Mouse (Mus musculus) cerebellum, postnatal 14 days (tissue): Measurements from ENCODE around the gene Tcirg1.

Experiments
- DNase-seq, 2 experiments: peaks; one replicate each; pipeline ENCODE4 v3.0.0; 2021; ENCODE audit warnings: mixed read lengths in 2 of 2

Gene Tcirg1

DNA sequence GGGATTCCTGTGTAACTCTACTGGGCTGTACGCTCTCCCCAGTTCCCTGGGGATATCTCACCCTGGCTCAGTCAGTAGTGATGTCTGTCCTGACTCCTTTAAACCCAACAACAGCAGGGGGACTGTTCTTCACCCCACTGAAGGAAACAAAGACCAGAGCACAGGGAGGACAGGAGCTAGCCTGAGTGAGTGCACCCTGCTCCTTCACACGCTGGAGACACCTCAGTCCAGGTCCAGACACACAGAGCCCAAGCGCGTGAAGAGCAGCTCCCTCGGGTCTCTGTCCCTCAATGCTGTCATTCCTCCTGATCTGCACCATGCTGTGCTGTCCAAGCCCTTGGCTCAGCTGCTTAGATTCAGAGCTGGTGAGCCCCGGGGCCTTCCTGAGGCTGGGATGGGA, 19.8 kb upstream of the Tcirg1 start:
- no peak for DNase-seq

DNA sequence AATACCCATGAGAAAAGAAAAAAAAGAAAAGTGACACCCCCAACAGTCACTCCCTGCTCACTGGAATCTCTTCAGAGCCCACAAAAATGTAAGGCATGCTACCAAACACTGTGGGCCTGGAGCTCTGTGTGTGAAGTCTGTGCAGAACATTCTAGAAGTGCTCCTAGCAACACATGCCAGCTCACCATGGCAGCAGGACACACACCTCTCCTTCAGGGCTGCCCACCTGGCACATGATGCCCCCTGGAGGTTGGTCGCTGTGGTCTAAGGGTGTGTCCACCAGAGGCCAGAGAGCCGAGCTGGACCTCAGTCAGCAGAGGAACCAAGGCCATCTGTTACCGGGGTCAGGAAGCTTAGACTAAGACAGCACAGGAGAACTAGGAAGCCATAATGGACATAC, 19.3 kb upstream of the Tcirg1 start:
- DNase-seq = peak; percentile 41 to 45

DNA sequence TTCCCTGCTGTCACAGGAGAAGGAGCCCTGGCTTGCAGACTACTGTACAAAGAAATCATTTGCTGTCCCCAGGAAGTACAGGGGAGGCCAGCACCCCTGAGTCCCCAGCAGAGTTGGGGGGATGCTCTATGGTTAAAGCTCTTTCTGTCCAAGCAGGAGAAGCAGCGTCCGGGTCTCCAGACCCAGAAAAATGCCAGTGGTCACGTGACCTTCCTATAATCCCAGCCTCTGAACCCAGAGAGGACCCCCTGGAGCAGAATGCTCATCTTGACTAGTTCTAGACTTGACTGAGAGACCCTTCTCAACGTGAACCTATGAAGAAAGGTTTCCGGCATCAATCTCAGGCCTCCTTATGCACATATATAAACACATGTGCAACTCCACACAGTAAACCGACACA, 18.9 kb upstream of the Tcirg1 start:
- DNase-seq = no peak

DNA sequence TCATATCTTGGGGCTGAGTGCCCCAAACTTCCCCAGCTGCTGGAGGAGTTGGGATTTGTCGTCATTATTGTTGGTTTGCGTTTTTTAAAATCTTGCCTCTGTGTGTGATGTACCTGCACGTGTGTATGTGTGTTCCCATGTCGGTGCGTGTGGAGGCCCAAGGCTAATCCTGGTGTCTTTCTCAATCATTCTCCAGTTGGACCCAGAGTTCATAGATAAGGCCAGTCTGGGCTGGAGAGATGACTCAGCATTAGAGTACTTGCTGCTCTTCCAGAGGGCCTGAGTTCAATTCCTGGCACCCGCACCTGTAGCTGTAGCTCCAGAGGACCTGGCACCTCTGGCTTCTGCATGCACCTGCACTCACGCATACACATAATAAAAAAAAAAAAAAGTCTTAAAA, 17.9 kb upstream of the Tcirg1 start:
- DNase-seq = no peak

DNA sequence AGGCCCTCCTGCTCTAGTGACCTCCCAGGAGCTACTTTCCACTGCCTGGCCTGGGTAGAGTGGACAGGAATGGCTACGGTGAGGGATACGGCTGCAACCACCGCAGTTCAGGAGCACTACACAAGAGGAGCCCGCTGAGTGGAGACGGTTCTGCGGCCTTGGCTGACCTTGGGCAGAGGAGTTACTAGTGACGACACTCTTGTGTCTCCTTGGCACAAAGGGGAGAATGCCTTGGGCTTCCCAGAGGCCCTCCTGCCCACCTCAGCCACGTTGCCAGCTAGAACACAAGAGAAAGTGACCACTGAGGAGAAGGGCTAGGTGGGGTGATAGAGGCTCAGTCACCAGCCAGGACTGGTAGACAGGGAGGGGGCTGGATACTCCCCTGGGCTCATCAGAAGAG, 17.3 kb upstream of the Tcirg1 start:
- DNase-seq = no peak

DNA sequence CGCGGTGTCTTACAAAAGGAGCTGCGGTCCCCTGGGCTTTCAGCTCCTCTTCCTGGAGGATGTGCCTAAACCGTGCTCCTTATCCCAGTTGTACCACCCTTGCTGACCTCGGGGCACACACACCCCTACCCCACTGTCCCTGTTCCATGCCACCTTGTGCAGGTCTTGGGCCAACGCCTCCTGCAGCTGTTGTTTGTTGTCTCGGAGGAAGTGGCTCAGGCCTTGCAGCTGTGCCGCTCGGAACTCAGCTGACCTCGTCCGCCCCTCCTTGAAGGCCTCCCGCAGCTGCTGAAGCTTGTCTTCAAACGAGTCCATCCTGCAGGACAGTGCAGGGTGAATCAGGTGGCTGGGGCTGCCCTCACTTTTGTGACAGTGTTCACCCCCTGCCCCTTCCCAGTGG, 16.7 kb upstream of the Tcirg1 start:
- no peak for DNase-seq

DNA sequence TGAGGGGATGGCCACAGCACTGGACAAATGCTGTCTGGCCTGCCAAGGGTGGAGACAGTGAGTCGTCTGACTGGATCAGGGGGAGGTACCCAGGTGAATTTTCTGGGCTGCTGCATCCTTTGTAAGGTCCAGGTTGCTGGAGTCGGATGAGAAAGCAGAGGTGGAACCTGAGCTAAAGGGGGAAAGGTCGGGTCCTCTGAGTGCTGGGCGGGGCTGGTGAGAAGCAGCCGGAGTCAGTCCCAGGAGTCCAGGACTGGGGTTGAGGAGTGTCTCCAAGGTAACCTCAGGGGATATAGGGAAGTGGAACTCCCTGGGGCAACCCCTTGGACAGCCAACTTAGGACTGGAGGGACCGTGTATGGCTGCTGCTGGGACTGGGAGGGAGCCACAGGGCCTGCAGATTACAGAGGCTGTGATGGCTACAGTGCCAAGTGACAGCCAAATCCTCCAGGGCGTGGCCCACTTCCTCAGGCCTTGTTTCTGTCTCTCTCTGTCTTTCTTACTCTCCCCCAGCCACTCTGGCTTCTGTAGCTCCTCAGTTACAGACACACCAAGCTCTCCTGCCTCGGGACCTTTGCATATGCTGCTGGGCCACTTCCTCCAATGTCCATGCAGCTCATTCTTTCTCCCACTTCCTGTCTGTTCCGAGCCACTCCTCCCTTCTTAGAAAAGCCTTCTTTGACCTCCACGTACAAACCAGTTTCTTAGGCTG, 15.9 kb upstream of the Tcirg1 start:
- DNase-seq = no peak

DNA sequence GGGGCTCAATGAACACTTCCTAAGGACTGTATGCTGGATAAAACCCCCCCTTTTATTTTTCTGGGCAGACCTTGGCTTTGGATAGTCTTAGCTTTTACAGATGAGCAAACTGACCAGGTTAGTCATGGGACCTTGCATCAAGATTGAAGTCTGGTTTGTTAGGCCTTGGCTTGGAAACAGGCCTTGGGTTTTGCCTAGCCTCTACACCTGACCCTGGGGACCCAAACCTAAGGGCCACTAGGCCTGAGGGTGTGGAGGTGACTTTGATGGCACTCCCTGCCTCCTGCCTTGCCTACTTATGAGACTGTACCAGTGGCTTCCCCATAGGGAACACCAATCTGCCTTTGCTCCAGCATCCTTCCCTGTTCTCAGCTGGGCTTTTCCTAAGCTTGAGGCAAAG, 13.0 kb upstream of the Tcirg1 start:
- DNase-seq = no peak

DNA sequence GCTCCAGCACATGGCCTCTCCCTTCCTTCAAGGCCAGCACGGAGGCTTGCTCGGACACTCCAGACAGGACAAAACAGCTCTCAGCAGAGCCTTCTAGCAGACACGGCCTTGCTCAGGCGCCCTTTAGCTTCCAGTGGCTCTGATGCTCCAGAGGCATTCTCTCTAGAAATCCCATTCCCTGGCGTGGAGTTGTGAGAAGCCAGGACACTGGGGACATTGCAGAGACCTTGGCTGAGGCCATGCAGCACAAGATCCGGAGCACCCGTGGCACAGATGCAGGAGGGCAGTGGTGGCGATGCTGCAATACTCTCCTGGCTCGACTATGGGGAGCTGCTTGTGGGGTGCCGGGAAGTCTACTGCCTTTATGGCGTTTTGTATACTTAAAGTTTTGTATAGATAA, 9.8 kb upstream of the Tcirg1 start:
- no peak for DNase-seq

DNA sequence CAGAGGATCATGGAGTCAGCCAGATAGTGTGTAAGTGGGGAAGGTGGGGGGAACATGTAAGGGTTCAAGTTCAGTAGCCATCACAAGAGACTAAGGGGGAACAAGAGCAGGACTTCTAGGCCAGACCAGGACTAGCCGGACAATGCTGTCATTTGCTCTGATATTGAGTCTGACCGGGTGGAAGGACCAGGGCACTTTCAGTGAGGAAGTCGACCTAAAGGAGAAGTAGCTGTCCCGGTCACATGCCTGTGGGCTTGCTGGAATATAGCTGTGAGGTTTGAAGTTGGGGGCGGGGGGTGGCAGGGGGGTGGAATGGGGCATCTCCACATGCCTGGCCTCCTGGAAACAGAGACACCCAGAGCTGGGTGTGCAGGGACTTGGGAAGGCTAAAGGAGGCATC, 7.6 kb upstream of the Tcirg1 start:
- no peak for DNase-seq

DNA sequence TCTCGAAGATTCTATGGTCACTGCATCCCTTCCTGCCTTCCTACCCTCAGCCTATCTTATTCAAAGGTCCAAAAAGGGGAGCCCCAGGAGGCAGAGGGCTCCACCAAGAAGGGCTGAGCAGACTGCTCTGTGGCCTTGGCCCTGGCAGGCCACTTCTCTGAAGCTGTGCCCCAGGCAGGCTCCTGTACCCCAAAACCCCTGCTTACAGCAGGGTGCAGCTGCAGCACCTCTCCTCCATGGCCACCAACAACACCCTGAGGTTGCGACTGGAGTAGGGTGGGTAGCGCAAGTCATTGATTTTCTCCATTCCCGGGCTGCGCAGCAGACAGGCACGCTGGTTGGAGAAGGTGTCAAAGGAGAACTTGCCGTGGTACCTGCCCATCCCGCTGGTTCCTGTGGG, 6.8 kb upstream of the Tcirg1 start:
- DNase-seq = no peak

DNA sequence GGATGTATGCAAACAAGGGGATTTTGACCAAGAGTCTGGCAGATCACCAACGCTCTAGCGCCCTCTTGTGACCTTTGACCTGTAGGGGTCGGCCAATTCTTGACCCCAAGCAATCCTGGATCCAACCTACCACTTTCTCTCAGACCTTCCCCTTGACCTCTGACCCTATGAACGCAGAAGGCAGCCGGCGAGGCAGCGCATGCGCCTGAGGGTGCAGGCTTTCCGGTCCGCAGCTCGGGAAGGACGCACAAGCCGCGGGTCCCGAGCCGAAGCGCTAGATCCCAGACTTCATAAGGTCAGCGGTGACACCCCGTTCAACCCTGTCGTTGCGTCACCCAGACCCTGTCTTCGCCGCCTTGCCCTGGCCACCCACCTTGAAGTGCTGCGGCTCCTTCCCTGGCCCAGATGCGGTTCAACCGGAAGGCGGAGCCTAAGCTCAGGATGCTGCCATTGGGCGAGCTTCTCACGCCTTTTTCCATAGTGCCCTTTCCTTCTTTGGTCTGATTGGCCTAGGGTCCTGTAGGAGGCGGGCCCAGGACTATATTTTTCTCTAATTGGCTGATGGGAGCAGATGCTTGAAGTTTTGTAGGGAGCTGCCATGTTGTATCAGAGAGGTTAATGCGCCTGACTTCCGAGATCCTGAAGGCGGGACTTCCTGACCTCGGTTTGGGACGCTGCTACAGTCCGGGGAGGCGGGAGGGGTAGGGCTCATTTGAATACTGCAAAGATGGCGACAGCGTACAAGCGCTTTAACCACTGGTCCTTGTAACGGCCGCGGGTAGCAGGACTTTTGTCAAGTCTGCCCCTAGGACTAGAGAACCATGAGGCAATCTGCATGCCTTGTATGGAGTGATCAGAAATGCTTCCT, 5.6 kb upstream of the Tcirg1 start, which contains the start of gene Ndufs8:
TSS of gene Ndufs8 (minus strand) at position 438 of the 868 bp plus-strand sequence.
- DNase-seq = peak; percentile 87 to 92

DNA sequence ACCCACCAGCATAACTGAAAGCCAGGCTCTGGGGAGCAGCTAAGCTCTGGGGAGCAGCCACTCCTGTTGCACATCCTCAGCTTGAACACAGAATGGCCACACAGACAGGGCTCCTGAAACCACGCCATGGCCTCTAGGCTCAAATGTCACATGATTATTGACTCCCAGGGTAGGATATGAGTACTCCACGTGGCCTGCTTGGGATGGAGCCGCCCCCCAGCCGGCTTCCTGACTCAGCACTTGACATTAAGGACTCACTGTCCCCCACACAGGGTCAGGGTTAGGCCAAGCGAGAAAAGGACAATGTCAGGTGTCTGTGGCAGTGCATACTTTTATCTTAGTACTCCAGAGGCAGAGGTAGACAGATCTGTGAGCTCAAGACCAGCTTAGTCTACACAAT, 3.3 kb upstream of the Tcirg1 start:
- DNase-seq = no peak

DNA sequence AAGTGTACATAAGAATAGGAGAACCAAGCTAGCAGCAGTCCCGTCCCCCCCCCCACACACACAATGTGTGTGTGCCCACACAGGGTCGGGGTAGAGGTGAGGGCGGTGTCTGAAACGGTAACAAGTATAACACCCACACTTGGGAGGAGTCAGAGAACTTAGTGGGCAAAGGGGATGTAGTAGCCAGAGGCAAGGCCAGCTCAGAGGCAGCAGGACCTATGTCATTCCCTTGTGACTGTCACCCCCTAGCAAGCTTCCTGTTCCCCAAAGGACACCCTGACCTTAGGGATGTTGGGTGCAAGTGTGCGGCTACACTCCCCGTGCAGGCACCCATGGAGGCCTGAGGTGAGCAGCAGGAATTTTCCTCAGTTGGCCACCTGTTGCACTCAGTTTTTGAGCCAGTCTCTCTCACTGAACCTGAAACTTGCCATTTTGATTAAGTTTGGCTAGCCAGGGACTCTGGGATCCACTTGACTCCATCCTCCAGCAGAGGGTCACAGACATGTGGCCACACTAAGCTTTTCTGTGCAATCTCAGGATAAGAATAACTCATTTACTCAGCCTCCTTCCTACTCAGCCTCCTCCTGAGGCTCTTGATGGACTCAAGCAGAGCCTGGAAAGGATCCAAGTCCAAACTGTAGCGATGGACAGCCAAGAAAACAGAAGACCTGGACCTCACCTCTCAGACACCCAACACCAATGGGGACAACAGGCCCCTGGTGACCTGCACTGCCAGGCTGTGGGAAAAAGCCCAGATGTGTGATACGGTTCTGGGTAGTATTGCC, 1.1 kb upstream of the Tcirg1 start:
- DNase-seq = no peak

DNA sequence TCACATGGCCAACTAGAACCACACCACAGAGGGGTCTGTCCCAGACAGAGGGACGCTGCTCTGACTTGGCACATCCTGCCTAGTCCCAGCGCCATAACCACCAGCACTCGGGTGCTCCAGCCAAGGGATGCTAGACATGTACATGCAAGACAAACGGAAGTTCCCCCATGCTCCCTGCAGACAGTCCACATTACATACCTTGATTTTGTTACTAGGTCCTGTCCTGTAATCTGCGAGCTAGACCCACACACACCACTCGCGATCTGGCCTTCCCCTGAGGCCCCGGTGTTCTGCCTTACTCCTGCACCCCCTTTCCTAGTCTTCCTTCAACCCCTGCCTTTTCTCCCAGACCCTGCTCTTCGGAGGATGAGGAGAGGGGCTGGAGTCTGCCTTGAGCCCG, 607 bp downstream of the Tcirg1 start:
- no peak for DNase-seq

DNA sequence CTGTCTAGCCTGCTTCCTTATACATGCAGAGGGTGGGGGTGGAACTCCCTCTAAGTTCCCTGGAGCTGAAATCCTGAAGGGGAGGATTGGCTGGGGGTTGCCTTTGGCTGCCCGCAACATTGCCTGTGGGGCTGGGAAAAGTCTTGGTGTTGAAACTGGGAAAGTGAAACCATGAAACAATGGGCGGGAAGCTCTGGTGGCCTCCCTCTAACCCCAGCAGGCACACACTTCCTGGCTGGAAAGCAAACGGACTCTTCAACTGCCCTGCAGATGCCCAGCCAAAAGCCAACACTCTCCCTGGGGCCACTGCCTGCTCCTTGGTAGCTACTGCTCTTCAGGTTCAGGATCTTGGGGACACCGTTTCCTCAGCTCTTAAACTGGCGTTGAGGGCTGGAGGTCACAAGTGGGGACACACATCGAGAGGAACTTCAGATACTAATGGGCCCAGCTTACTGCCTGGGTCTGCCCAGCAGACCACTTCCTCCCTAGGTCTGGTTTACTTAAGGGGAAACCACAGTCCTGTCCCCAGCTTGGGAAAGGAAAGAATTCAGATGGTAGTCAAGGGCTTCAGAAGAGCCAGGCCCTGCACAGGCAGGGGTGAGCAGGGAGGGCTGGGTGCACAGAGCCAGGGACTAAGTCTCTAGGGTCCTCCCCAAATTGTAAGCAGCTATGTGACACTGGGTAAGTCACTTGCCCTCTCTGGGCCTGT, 1.5 kb downstream of the Tcirg1 start:
- DNase-seq = no peak

DNA sequence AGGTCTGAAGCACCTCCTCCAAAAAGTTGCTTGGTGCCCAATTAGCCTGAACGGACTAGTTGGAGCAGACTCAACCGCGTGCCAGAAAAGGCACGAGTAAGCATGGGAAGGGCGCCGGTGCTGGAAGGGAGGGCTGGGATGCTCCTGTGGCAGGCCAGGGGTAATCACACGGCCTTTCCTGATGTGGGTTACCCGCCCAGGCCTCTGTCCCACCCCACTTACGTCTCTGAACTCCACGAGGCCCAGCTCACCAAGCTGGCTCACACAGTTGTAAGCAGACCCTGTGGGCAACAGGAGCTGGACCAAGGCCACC, 2.6 kb downstream of the Tcirg1 start:
- no peak for DNase-seq

DNA sequence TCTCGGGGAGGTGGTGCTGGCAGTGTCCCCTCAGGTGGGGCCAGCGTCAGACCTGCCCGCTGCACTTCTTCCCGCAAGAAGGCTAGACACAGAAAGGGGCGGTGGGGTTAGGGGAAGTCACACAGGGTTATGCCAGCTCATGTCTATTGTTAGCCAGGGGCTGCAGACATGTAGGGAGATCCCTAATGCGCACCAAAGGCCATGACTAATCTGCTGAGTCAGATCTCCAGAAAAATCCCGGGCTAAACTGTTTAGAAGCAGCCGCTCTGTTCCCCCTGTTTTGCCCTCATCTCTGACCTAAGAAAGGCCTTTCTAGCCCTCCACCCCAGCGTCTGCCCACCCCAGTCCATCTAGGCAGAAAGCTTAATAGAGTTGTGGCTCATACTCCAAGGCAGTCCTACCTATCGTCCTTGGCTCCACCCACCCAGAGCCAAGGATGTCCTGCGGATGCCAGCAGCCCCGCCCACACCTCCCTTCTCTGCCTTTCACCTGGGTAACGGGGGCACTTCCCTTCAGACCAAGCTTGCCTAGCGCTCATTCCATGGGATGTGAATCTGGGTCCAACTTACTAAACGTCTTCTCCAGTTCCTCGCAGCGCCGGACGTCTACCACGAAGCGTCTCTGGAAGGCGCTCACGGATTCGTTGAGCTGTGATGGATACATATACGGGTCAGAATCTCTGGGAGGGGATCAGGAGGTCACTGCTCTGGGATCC, 3.1 kb downstream of the Tcirg1 start:
- DNase-seq = no peak

DNA sequence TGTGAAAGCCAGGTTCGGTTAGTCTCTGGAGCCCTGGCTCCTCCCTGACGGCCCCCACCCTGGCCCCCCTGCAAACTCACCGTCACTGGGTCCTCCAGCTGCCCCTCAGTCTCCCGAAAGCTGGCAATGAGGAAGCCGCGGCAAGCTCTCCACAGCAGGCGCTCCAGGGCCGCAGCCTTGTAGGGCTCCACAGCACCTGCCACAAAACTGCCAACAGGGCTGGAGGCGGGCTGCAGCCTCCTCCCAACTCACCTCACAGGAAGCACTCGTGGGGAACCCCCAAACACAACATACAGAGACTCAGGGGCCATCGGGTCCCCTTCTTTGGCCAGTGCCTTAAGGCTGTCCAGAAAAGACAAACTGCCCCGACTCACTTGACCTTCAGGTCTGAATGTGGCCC, 4.0 kb downstream of the Tcirg1 start:
- DNase-seq = no peak

DNA sequence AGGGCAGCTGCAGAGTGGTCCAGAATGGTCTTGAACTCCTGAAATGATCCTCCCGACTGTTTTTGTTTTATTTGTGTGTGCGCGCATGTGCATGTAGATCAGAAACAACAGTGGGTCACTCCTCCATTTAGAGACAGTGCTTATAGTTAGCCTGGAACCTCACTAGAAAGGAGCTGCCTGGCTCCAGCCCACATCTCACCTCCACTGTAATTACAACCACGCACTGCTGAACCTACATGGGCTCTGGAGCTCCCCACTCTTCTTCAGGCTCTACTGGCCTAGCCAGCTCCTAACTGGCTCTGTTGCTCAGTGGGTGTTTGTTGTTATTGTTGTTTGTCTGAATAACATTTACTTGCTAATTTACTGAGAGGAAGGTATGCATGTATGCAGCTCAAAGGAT, 7.3 kb downstream of the Tcirg1 start:
- DNase-seq = no peak

DNA sequence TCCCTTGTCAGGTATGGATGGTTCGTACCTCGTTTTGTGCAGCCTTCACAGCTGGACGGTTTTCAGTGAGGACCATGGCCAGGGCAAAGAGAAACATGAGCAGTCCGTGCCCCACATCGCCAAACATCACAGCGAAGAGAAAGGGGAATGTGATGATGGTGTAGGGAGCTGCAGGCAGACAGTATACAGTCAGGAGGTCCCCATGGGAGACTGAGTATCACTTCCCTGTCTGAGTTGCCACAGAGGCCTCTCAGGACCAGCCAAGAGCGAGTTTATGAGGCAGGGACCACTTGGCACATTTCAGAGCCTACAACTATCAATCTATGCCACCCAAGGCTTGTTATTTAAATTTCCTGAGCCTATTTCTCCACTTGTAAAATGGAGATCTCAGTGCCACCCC, 8.0 kb downstream of the Tcirg1 start:
- no peak for DNase-seq

DNA sequence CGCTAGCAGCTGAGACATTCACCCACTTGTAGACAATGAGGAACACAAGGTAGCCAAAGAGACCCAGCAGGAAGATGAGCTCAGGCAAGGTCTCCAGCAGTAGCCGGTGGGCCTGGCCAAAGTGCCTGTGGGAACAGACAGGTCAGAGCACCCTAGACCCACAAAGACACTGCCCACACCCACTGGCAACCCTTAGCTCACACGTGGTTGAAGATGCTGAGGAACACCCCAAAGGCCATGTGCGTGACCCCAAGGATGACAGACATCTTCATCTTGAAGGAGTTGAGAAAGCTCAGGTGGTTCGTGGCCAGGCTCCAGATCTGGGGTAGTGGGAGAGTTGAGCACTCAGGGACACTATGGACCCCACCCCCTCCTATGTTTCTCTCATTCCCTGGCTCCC, 9.4 kb downstream of the Tcirg1 start:
- no peak for DNase-seq

DNA sequence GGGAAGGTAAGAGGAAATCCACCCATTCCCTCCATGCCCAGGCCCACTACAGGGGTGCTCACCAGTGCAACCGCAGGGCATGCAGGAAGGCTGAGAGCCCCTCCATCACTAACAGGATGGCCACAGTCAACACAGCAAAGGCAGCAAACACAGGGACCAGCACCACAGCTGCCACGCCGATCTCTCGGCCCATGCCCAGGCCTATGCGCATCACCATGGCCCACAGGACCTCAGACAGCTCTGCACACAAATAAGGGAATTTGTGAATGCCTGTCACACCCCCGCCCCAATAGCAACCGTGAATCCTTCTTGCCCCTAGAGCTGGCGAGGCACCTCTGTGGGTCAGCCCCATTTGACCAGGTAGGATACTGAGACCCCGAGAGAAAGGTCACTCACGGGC, 10.7 kb downstream of the Tcirg1 start:
- DNase-seq = no peak
